Mouse (Mus musculus) heart, embryonic 12.5 days (tissue): ENCODE results near the gene Aicda. TPM values are rescaled to one million over a fixed set of nuclear protein-coding genes. Genes with fewer than 3 reads are reported as not detected.

ENCODE experiments used
- ATAC-seq: fragments of 200-750 bp; cut with Nextera tagmentation; 2 replicates; pipeline ENCODE4 v1.8.0; 2017; ENCODE audit warnings: moderate TSS enrichment, moderate library complexity; ENCODE audit not compliant: insufficient number of reproducible peaks, low FRiP score
- H3K27ac ChIP-seq: fragments of 300-500 bp; sonication (generic); 2 replicates; pipeline ENCODE4 v1.5.1; 2016; ENCODE audit warnings: mild to moderate bottlenecking, moderate library complexity; ENCODE audit not compliant: poor library complexity, severe bottlenecking
- H3K27me3 ChIP-seq: fragments of 300-500 bp; sonication (generic); replicated peaks from 2 replicates; pipeline ENCODE4 v1.6.1; 2016; ENCODE audit warnings: mild to moderate bottlenecking, moderate library complexity
- H3K36me3 ChIP-seq: fragments of 300-500 bp; sonication (generic); 2 replicates; pipeline ENCODE4 v1.6.1; 2016; ENCODE audit warnings: mild to moderate bottlenecking, moderate library complexity
- H3K4me1 ChIP-seq: fragments of 300-500 bp; sonication (generic); replicated peaks from 2 replicates; pipeline ENCODE4 v1.6.1; 2016; ENCODE audit warnings: mild to moderate bottlenecking
- H3K4me2 ChIP-seq: fragments of 300-500 bp; sonication (generic); 2 replicates; pipeline ENCODE4 v1.6.1; 2016; ENCODE audit warnings: mild to moderate bottlenecking, moderate library complexity
- H3K4me3 ChIP-seq: fragments of 300-500 bp; sonication (generic); 2 replicates; pipeline ENCODE4 v1.5.1; 2016; ENCODE audit warnings: mild to moderate bottlenecking
- H3K9ac ChIP-seq: fragments of 300-500 bp; sonication (generic); 2 replicates; pipeline ENCODE4 v1.6.1; 2016; ENCODE audit warnings: mild to moderate bottlenecking, moderate library complexity
- H3K9me3 ChIP-seq: fragments of 300-500 bp; sonication (generic); replicated peaks from 2 replicates; pipeline ENCODE4 v1.6.1; 2016; ENCODE audit warnings: mild to moderate bottlenecking, moderate library complexity
- WGBS: fragments of 180-500 bp; shearing (Covaris S2); methylation state at CpG from one replicate; pipeline ENCODE4 v1.1.7; 2016; 5-methylcytosine and 5-hydroxymethylcytosine counted together
- polyA plus RNA-seq: library from polyadenylated mRNA; unstranded; fragments of >200 nt; fragmentation: Nextera tagmentation; extraction: Ambion mirVana; gene quantifications from 2 replicates; pipeline ENCODE4 v1.2.1, GENCODE M21; 2016

Aicda gene
- polyA plus RNA-seq, 1 experiment from 2014 or later = not detected

GRCm38 (mm10) chr6:122609771-122610170, 56.2 kb downstream of the Aicda start, which contains the start of gene Gdf3:
TSS of gene Gdf3 (minus strand) at chr6:122610087.
- WGBS = 17% methylated on average over 14 of the region's 14 CpGs
- peak within 1 kb of the TSS; percentile 51 for H3K4me2 ChIP-seq

GRCm38 (mm10) chr6:122612426-122612825, 58.8 kb downstream of the Aicda start:
- Histone ChIP-seq H3K27ac (no peak overlapping the region), H3K36me3 (no peaks in the 10 kb centered on the region), H3K4me1 (peaks cover 4% of the 10 kb centered on the region; the same call in 1 of the 2 replicates), H3K9me3 (no peaks in the 10 kb centered on the region), H3K4me3 (no peak overlapping the region), H3K4me2 (no peak overlapping the region), H3K27me3 (no peaks in the 10 kb centered on the region), H3K9ac (no peak overlapping the region)
- ATAC-seq = no peak
- WGBS = 69% methylated on average over 4 of the region's 4 CpGs

More at GRCm38 (mm10) chr6:122609771-122610170, 56.2 kb downstream of the Aicda start, which contains the start of gene Gdf3:
- H3K36me3 ChIP-seq = no peaks in the 10 kb centered on the region
- no peak for ATAC-seq
- H3K9me3 ChIP-seq = no peaks in the 10 kb centered on the region
- H3K4me1 ChIP-seq = peaks cover 4% of the 10 kb centered on the region; the same call in 1 of the 2 replicates
- H3K9ac ChIP-seq = no peak within 1 kb of the TSS; the same call in 1 of the 2 replicates
- H3K27me3 ChIP-seq = no peaks in the 10 kb centered on the region
- peak within 1 kb of the TSS; percentile 9; the same call in 1 of the 2 replicates for H3K4me3 ChIP-seq
- no peak within 1 kb of the TSS for H3K27ac ChIP-seq

Other genes with a start within 250 kb of the Aicda start
- gene M6pr, start 245.1 kb upstream of the Aicda start, polyA plus RNA-seq = 82.0 and 84.6 TPM in 2 replicates
- 13.7 and 14.3 TPM in 2 replicates for gene Phc1, start 213.2 kb upstream of the Aicda start, polyA plus RNA-seq
- 7.3 and 8.7 TPM in 2 replicates for gene Rimklb, start 55.0 kb upstream of the Aicda start, polyA plus RNA-seq
- gene Mfap5, start 48.0 kb upstream of the Aicda start, polyA plus RNA-seq = 9.3 and 9.8 TPM in 2 replicates
- gene Apobec1, start 48.6 kb downstream of the Aicda start, polyA plus RNA-seq = 1.9 and 3.0 TPM in 2 replicates
- gene Gdf3, start 56.3 kb downstream of the Aicda start, polyA plus RNA-seq = 0.14 and 0.28 TPM in 2 replicates
- gene Dppa3, start 72.6 kb downstream of the Aicda start, polyA plus RNA-seq = not detected in 2 replicates
- 0.49 and 0.86 TPM in 2 replicates for gene Nanog, start 153.7 kb downstream of the Aicda start, polyA plus RNA-seq
- gene Slc2a3, start 247.8 kb downstream of the Aicda start, polyA plus RNA-seq = 26.6 and 27.7 TPM in 2 replicates